Mouse (Mus musculus) C2C12 (cell line): Measurements from ENCODE around the gene Plpp6.

Source experiments
- CEBPB ChIP-seq: IDR thresholded peaks from one replicate; pipeline ENCODE4 v1.6.1; 2011; ENCODE audit warnings: low read depth, mild to moderate bottlenecking, control low read depth, moderate library complexity
- CTCF ChIP-seq: IDR thresholded peaks from one replicate; pipeline ENCODE4 v1.5.1; 2011; ENCODE audit not compliant: control insufficient read depth, insufficient read depth, insufficient read length
- FOSL1 ChIP-seq: IDR thresholded peaks from one replicate; pipeline ENCODE4 v1.8.0; 2011; ENCODE audit warnings: mild to moderate bottlenecking, low read length; ENCODE audit not compliant: poor library complexity, insufficient read depth, severe bottlenecking
- MYOG ChIP-seq: IDR thresholded peaks from one replicate; pipeline ENCODE4 v1.6.1; 2011; ENCODE audit not compliant: control insufficient read depth, insufficient read length; ENCODE audit errors: extremely low read depth
- USF1 ChIP-seq: IDR thresholded peaks from one replicate; pipeline ENCODE4 v1.6.1; 2011; ENCODE audit warnings: low read depth, mild to moderate bottlenecking, control low read depth, moderate library complexity

GRCm38 (mm10) chr19:28941271-28941670, 22.5 kb upstream of the Plpp6 start:
- TF ChIP-seq MYOG (no peak), CTCF (no peak), FOSL1 (no peak), CEBPB (no peak), USF1 (no peak)
